Mouse (Mus musculus) thymus, postnatal 36 days (tissue): ENCODE measurements around the gene Fmr1.
A peak's percentile ranks its signal among the peaks of the same experiment; 100 is the strongest.
"Not testable (repeated sequence)": the region's sequence is repeated elsewhere in the genome, so short reads cannot be mapped to it uniquely, and the experiment has no call there.

Source experiments
- DNase-seq, 2 experiments: peaks; one replicate each; pipeline ENCODE4 v3.0.0; 2022; ENCODE audit warnings: mixed read lengths in 2 of 2

The Fmr1 gene

DNA sequence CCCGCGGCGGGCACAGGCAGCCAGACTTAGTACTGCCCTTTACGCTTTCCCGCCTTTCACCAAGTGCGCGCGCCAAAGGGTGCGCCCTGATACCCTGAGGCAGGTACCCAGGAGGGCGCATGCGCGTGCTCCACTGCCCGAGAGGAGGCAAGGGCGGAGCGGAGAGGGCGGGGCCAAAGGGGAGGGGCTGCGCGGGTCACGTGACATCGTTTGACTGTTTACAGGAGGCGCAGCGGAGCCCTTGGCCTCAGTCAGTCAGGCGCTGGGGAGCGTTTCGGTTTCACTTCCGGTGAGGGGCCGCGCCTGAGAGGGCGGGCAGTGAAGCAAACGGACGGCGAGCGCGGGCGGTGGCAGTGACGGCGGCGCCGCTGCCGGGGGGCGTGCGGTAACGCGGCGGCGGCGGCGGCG, at the start of gene Fmr1:
Gene Fmr1, plus strand, starts transcription at position 209 of the 408 bp plus-strand sequence.
- peak; percentile 98 for DNase-seq

DNA sequence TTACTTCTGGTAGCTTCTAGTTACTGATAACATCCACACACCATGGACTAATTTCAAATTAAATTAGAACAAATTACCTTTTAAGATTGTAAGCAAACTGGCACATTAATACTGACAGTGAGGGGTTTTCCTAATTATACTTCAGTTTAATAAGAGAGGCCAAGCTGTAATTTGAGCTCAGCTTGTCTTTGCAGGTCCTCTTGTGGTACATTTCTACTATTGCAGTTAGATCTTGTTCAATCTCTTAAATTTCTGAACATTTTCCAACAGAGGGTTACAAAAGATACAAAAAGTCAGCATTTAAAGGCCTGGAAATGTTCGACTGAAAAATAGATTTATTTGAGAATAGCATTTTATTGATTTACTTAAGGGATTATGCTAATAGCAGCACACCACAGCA, 36.7 kb upstream of the Fmr1 start:
- no peak for DNase-seq

DNA sequence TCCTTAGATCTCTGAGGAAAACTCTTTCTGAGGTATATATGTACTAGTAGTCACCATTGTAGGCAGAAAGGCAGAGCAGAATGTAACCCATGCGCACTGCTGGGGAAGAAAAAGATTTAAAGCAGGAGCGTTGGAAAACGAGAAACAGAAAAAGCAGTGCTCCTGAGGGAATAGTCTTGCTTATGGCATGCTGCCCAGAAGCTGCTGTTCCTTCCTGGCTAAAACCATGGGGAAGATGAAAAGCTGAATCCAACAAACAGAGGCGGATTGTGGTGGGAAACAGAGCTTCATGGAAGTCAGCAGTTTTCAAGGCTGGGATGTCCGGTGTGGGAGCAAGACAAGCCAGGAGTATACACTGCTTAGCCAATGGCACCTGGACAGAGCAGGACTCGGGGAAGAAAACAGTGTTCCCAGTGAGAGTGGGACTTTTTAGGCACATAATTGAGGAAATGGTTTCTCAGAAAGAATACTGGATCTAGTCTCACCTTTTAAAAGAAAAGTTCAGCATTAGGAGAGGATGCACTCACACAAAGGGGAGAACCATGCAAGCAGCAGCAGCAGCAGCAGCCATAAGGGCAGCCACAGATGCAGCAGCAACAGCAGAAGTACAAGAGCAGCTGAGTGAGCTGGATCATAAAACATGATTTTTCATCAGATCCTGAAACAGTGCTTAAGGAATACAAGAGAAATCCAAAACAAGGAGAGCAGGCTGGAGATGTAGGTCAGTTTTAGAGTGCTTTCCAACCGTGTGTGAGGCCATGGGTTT, 33.0 kb upstream of the Fmr1 start:
- no peak for DNase-seq

DNA sequence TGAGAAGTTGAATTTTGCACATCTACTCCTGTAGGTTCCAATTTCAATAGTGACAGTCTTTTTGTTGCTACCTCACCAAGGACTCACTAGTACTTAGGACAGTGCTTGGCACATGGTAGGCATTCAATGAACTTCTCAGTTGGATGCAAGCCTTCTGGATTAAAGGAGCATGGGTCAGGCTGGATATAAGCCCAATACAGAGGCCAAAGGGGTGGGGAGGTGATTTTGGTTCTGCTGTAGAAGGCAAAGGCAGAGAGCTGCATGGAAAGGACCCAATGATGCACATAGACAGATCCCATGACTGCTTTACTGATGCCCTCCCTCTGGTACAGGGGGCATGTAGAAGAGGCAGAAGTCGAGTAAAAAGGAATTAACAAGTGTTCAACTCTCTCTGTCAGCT, 833 bp upstream of the Fmr1 start:
- no peak for DNase-seq

DNA sequence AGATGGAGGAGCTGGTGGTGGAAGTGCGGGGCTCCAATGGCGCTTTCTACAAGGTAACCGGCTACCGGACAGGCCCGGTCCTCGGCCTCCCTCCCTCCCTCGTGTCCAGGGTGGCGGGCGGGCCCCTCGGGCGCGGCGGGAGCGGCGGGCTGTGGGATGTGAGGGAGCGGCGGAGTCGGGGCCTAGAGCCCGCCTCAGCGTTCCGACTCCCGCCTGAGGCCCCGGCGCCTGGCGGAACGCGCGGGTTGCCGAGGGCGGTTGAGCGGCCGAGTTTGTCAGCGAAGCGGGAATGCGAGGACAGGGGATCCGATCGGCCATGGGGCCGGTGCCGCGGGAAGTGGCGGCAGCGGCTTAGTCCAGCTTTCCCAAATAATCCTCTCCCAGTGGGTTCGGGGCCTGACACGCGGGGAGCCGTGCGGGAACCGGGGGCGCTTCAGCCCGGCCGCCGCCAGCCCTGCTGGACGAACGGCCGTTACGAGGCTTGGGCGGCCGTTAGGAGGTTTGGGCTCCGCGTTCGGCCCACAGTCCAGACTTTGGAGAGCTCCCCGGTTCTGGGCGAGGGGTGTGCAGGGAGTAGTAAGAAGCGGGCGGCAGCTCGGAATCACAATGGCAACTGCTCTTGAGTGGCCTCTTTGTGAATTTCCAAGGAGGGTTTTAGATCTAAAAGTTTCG, 610 bp downstream of the Fmr1 start:
- DNase-seq: peak in 1 of 2 experiments; percentile 22

DNA sequence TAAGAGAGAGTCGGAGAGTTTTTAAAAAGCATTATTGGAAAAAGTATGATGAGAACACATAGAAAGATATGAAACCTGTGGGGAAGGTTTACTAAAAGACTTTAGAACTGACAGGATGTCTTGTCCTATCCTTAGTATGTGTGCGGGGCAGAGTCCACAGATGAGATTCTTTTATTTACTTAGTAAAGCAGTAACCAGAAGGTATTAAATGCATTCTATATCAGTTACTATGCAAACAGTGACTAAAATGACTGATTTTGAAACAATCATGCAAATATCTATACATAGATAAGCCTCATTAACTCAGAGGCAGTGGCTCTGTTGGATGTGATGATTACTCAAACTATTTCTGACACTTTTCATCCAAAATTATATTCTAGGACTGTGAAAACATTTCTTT, 6.4 kb downstream of the Fmr1 start:
- no peak for DNase-seq

DNA sequence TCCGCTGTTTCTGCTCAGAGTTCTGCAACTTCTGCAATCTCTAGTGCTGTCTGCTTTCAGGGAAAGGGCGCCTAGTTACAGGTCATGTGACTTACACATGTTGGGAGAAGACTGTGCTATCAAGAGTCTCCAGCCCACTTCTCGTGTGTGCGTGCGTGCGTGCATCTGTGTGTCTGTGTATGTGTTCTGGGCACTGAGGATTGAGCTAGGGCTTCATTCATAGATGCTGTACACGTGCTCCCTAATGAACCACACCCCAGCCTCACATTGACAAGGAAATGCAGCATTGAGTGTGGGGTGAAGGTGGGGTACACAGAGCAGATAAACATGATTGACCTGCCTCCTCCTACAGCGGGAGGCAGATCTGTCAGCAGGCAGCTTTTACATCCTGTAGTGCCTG, 13.6 kb downstream of the Fmr1 start:
- DNase-seq: not testable (repeated sequence)

DNA sequence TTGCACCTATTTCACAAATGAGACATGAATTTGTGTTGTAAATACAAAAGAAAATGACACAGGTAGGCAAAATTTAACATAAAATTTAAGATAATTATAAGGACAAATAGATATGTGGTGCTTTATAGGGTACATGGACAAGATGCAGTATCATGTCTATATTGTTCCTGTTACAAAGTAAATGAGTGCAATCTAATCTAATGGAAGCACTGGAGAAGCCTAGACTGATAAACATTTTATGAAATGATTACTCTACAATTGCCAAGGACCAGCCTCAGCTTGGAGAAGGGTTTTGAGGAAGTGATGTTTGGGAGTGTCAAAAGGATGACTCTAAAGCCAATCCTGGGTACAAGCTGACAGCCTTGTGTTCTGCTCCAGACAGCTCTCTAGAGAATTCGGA, 58.6 kb downstream of the Fmr1 start:
- no peak for DNase-seq

DNA sequence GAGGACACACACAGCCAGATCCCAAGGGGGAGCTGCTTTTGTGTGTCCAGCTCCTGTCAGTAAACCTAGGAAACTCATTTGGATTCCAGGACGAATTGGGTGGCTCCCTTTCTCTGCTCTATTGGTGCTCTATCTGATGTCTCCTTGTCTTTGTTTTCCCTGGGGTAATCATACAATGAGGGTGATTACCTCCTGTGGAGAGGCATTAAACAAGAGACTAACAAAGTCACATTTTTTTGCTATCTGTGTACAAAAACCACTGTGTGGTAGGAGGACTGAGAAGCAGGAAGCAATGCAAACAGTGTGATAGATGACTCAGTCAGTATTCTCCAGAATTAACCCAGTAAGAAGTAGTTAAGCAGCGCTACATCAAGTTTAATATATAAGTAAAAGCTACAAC, 61.7 kb downstream of the Fmr1 start:
- DNase-seq: no peak

DNA sequence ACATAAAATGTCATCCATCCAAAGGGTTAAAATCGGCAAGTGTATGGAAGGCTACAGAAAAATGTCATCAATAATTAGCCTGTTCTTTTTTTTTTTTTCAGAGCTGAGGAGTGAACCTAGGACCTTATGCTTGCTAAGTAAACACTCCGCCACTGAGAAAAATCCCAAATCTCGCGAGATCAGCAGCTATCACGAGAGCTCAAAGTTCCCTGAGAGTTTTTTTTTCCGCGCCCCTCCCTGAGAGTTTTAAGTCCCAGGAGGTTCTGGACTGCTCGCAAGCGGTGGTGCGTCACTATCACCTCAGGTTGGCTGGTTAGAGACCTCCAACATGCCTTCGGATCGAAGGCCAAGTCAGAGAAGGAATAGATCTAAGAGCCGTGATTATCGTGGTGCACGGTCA, 83.3 kb downstream of the Fmr1 start, which contains the start of gene Fmr1nb:
Gene Fmr1nb, plus strand, starts transcription at position 234 of the 400 bp plus-strand sequence.
- DNase-seq: no peak
